Mouse (Mus musculus) gastrocnemius, adult 2 months (tissue): ENCODE data around the gene Gnat1. TPM values are rescaled to one million over a fixed set of nuclear protein-coding genes. Genes with fewer than 3 reads are reported as not detected.

Experiments used
- DNase-seq: peaks from one replicate; pipeline ENCODE4 v3.0.0; 2022
- H3K27ac ChIP-seq: fragments of 200-600 bp; 2 replicates; pipeline ENCODE4 v1.8.1; 2022; ENCODE audit warnings: mild to moderate bottlenecking
- H3K4me3 ChIP-seq: fragments of 200-600 bp; 2 replicates; pipeline ENCODE4 v1.8.1; 2022; ENCODE audit warnings: mild to moderate bottlenecking, moderate library complexity
- CTCF ChIP-seq: fragments of 200-600 bp; IDR thresholded peaks from 2 replicates; pipeline ENCODE4 v1.8.1; 2022; ENCODE audit warnings: antibody characterized with exemption, mild to moderate bottlenecking, moderate library complexity
- intact Hi-C: fragments of 180-260 bp; cut with DNase I; formaldehyde crosslinking; loops from one replicate; pipeline ENCODE4 v1.15.1; 2025
- total RNA-seq, 2 experiments: library from RNA; stranded (reverse); gene quantifications; 2 replicates each; pipeline ENCODE4 v1.2.3; 2021

Gnat1 gene
- total RNA-seq, 2 experiments from 2014 or later = not detected

DNA sequence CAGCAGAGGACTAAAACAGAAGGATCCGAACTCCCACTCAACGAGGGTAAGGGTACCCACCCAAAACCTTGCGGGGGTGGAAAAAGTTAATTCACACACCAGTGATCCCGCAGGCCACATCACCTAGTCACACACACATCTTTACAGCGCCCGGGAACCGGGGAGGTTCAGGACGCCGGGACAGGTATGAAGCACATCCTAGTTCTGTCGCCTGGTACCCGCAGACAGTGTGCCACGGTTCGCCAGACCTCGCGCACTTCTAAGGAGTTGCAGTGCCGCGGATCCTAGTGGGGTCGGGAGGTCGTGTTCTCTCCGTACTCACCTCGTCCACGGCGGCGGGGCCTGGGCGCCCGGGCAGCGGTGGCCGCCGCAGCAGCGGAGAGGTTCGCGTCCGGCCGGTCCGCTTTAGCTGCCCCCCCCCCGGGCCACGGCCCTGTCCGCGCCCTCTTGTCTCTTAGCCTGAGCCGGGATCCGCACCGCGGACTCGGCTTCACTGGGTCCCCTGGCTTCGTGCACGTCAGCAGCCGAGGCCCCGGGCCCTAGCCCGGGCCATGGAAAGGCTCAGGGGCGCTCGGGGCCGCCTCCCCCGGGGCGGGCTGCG lies 29.7 kb upstream of the Gnat1 start:
- no peak for DNase-seq
- intact Hi-C loops = no loop called here
- H3K4me3 ChIP-seq = peak overlapping the region; percentile 88
- no peak for TF ChIP-seq CTCF
- peak overlapping the region; percentile 92 for H3K27ac ChIP-seq

DNA sequence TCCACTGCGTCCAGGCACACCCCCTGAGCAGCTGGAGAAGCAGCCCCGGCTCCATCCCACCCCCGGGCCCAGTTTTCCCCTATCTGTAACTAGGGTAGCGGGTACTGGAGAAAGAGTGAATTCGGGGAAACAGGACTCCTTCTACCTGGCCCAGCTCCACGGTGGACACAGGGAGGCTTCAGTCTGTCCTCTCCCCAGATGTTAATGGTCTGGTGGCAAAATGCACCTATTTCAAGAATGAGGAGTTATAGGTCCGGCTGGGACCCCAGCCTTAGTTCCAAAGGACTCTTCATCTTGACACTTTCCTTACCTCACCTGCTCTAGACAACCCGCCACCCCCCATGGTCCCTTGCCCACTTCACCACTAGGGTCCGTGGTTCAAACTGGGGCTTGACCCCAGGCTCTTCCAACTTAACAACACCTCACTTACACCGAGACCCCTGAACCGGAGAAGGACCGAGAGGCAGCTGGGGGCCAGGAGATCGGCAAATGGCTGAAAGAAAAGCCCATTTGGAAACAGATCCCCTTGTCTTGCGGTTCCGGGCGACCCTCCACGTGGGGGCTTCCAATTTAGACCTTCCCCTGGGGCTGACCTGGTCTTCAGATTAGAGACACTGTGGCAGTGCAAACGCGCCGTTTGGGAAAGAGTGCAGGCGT lies 29.1 kb upstream of the Gnat1 start:
- Histone ChIP-seq H3K27ac (peak overlapping the region; percentile 92), H3K4me3 (peak overlapping the region; percentile 88)
- no peak for TF ChIP-seq CTCF
- no peak for DNase-seq
- intact Hi-C loops = no loop called here

DNA sequence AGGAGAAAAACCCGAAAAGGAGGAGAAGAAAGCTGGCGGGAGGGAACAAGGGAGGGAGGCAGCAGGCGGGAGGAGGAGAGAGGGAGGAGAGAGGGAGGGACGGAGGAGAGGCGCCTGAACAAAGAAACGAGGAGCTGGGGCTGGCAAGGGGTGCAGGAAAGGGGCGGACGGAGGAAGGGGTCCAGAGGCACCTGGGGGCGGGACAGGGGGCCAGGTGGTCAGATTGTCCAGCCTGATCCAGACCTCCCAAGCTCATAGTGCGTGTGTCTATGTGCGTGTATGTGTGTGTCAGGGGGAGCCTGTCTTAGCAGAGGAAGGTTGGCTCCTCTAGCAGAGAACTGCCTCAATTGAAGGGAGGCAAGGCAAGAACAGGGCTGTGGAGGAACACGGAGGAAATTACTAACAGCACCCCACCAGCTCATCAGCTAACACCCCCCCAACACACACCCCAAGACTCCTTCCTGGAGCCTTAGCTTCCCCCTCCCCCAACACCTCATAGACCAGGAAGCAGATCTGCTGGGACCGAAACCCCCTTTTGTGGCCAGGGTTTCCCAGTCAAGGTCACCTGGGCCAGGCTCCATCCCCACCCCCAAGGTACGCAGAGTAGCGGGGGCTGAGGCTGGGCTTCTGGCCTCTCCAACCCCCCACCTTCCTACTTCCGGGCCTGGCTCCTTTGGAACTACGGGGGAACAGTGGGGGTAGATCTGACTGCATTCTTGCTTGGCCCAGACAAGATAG lies 28.4 kb upstream of the Gnat1 start:
- no peak for TF ChIP-seq CTCF
- DNase-seq = no peak
- intact Hi-C loops = no loop called here
- peak overlapping the region; percentile 92; the same call in 1 of the 2 replicates for H3K27ac ChIP-seq
- H3K4me3 ChIP-seq = peak overlapping the region; percentile 88

DNA sequence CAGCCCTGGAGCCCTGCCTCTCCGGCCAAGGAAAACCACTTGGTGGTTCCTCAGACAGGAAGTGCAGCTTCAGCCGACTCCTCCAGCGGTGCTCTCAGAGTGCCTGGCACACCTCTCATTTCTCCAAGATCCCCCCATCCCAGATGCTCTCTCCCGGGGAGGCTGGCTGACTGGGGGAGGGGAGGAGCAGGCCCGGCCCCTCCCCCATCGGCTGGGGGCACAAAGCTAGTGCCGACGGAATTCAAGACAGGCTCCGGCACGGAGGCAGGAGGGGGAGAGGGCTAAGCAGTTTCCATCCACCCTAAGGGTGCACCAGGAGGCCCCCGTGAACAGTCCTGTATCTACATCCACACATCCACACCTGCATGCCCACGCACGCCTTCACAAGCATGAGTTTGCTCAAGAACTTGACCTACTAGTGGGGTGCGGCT lies 27.3 kb upstream of the Gnat1 start:
- no peak for DNase-seq
- intact Hi-C loops = no loop called here
- no peak overlapping the region; the same call in 1 of the 2 replicates for H3K27ac ChIP-seq
- no peak overlapping the region; the same call in 1 of the 2 replicates for H3K4me3 ChIP-seq
- TF ChIP-seq CTCF = no peak

DNA sequence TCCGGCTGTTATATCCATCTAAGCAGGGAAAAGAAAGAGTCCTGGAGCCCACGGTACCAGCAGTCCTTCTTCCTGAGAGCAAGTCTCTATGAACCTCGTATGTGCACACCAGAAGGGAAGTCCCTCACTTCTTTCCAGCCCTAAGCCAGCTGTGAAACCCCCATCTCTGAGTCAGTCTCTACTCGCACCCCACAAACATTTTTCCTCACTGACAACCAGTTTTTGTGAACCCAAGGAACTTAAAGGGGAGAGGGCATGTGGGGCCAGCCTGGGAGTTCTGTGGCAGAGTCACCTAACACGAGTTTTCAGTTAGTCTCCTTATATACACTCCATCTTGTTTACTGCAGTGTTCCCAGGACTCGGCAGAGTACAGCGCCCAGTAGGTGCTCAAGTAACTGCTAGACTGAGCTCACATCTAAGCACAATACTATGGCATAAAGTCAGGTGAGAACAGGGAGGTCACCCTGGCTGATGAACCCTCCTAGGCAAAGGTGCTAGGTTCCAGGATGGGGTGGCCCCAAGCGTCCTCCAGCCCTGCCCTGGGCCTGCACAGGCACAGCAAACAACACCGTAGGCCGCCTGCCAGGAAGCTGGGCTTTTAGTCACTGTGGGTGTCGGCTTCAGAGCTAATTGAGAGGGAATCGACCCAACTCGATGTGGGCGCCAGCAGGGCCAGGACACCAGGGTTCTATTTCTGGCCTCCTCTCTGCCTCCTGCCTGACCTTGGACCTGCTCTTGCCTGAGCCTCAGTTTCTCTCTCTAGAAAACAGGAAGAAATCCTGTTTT lies 24.0 kb upstream of the Gnat1 start:
- H3K4me3 ChIP-seq = no peak overlapping the region
- peak overlapping the region; percentile 78 for H3K27ac ChIP-seq
- intact Hi-C loops = no loop called here
- peak; percentile 91 for DNase-seq
- TF ChIP-seq CTCF = no peak

DNA sequence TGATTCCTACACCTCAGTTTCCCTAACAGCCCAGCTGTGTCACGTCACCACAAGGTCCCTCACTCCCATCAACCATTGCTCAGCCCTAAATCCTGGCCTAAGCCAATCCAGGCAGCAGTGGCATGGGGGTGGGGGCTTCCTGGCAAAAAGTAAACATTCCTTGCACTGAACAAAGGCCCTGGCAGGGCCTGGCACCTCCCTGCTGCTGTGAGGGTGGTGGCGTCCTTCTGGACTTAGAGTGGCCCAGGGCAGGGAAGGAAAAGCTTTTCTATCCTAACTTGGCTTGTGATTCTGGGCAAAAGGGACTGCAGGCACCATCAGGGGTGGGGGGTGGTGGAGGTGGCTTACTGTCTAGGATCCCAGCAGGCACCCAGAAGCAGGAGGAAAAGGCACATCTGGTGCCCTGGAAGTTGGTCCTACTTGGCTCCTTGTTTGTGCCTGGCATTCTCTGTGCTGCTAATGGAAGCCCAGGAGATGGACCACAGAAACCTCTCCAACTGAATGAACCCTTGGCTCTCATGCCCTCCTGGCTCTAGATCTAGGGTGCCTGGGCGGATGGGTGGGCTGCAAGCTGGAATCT lies 23.2 kb upstream of the Gnat1 start:
- peak overlapping the region; percentile 78 for H3K27ac ChIP-seq
- H3K4me3 ChIP-seq = no peak overlapping the region
- TF ChIP-seq CTCF = no peak
- intact Hi-C loops = no loop called here
- no peak for DNase-seq

DNA sequence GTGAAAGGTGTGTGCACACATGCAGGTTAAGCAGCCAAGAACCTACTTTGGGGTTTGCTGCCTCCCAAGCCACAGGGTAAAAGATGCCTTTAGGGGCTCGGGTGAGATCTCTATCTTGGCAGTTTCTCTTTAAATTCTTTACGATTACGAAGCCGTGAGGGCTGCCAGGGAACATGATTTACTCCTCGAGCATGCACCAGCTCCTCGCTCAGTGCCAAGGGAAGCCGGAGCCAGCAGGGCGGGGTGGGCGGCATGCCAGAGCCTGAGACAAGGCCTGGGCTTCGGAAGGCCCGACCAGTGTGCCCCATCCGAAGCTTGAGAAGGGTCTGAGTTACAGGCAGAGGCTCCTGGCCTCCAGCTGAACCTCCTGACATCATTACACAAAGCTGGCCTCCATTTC lies 22.1 kb upstream of the Gnat1 start:
- no peak for TF ChIP-seq CTCF
- Histone ChIP-seq H3K27ac (peak overlapping the region; percentile 78), H3K4me3 (peak overlapping the region; percentile 21; the same call in 1 of the 2 replicates)
- intact Hi-C loops = no loop called here
- DNase-seq = peak; percentile 90

DNA sequence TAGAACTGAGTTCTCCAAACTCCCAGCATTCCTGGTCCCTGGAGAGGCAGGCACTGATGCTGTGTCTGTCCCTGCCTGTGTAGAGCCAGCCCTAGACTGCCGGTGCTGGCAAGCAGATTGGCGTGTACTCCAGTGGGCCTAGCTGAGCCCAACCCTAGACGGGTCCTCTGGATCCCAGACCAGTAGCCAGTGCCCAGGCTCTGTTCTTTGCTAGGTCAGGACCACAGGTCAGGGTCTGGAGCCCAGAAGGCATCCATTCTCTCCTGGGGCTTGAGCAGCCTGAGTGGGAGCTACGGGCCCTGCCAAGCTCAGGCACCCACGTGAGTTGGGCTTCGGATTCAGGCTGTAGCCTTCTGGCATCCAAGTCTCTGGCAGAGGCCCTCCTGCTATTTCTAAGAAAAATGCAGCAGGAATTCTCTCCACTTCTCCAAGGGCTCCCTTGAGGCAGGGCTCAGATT lies 20.6 kb upstream of the Gnat1 start:
- peak overlapping the region; percentile 78 for H3K27ac ChIP-seq
- DNase-seq = peak; percentile 68
- TF ChIP-seq CTCF = no peak

DNA sequence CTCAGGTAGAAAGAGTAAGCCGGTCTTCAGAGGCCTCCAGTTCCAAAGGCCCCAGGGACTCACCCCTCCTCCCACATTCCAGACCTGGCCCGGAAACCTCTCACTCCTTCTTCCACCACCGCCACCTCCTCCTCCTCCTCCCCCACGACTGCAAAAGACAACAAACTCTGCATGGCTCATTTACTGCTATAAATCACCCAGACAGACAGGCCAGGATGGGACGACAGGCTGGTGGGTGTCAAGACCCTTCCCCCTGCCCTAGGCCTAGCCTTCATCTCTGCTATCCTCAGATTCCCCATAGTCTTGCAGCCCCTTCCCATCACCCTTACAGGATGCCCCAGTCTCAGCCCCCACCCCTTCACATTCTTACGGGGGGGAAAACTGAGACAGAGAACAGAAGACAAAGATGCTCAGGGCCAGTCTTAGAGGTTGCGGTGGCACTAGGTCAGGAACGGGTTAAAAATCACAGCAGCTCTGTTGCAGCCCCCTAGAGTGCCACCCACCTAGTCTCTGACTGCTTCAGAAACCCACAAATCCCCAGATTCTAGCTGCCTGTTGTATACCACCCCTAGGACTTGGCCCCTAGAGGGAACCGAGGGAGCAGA lies 20.0 kb upstream of the Gnat1 start:
- intact Hi-C loops = no loop called here
- no peak for TF ChIP-seq CTCF
- DNase-seq = no peak
- Histone ChIP-seq H3K4me3 (0 out of 2 replicates have a peak overlapping the region, but pooled peaks have one; percentile 13), H3K27ac (peak overlapping the region; percentile 78)

More for the DNA sequence above, 20.6 kb upstream of the Gnat1 start:
- peak overlapping the region; percentile 13; the same call in 1 of the 2 replicates for H3K4me3 ChIP-seq
- intact Hi-C loops = no loop called here

DNA sequence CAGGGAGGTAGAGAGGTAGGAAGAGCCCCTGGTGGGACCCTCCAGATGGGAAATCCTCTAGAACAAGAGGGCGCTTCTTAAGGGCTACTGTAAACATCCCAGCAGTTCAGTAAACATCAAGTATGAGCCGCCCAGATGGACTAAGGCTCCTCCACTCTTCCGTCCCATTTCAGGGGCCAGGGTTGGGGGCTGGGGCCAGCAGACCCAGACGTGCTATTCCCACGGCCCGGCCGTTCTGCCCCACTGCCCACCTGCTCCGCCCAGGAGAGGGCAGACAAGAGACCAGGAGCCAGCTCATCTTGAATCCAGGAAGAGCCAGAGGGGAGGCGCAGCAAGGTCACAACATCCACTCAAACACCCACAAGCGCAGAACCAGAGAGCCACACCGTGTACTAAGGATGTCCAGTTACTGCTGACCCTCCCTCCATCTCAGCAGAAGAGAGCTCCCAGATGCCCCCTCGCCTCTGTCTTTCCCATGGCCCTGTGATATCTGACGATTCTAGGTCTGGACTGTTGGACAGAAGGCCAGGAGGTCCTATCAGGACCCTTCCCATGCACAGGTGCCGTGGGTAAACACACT lies 19.2 kb upstream of the Gnat1 start:
- H3K4me3 ChIP-seq = no peak overlapping the region
- intact Hi-C loops = no loop called here
- H3K27ac ChIP-seq = peak overlapping the region; percentile 78
- no peak; the same call in 1 of the 2 replicates for TF ChIP-seq CTCF
- no peak for DNase-seq

DNA sequence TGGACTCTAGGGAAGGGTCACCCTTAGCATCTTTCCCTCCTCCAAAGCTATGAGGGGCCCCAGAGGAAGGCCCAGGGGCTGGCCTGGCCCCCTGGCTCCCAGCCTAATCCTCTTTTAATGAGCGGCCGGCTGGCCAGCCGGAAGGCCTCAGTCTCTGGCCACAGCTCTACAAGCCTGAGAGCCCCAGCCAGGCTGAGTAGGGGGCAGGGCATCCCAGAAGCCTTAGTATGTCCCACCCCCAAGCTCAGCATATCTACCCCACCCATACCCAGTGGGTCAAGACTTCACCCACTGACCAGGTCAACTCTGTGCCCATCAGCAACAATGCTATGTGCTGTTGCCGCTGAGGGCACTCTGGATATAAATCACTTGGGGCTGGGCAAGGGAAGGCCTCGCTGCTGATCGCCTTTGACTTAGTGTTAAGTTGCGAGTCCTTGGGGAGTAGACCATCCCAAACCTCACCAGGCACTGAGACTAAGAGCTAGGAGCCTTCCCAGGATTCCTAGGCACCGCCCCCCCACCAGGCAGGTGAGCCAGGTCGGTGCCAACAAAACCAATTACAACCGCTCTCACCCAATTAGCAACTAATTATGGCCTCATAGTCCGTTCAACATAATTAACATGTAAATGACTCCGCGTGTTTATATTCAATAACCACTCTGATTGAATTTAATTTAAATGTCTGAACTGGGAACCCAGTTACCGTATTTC lies 18.5 kb upstream of the Gnat1 start:
- TF ChIP-seq CTCF = no peak
- no peak for DNase-seq
- intact Hi-C loops = no loop called here
- no peak overlapping the region for H3K4me3 ChIP-seq
- peak overlapping the region; percentile 78; the same call in 1 of the 2 replicates for H3K27ac ChIP-seq
